Mouse (Mus musculus): ENCODE measurements around the gene Thada.

Thada gene

DNA sequence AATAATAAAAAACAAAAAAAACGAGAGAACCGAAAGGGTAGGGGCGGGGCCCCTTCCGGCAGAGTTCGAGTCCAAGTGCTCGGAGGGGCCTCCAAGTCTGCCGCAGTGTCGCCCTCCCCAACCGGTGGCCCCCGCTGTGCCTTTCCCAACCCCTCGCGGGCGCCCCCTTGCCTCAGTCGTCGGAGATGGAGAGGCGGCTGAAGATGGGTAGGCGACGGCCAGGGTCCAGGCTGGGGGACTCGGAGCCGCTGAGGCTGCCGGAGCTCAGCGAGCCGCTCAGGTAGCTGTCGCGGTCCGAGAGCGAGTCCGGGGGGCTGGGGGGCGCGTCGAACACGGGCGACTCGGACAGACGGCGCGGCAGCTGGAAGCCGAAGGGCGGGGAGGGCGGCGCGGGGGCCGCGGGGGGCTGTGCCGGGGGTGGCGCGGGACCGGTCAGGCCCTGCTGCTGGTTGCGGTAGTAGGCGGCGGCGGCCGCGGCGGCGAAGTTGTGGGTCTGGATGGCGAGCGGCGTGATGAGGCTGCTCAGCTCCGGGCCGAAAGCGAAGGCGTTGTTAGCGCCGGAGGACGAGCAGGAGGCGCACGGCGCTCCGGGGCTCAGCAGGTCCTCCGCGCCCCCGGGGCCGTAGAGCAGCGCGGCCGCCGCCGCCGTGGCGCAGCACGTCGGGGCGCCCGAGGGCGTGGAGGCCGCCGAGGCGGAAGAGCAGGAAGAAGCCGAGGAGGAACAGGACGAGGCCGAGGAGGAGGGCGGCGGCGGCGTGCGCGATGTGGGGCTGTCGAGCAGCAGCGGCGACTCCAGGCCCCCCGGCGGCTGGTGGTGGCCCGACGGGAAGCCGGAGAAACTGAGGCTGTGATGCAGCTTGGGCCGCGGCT, 280.2 kb downstream of the Thada start:
- DNase-seq (ENCODE audit: low spot score) = no peak

GRCm38 (mm10) chr17:84185011-84185411, 281.0 kb downstream of the Thada start:
- DNase-seq (ENCODE audit: low spot score) = no peak

GRCm38 (mm10) chr17:84183291-84183781, 282.7 kb downstream of the Thada start:
- peak; percentile 64 for DNase-seq (ENCODE audit: low spot score)

DNA sequence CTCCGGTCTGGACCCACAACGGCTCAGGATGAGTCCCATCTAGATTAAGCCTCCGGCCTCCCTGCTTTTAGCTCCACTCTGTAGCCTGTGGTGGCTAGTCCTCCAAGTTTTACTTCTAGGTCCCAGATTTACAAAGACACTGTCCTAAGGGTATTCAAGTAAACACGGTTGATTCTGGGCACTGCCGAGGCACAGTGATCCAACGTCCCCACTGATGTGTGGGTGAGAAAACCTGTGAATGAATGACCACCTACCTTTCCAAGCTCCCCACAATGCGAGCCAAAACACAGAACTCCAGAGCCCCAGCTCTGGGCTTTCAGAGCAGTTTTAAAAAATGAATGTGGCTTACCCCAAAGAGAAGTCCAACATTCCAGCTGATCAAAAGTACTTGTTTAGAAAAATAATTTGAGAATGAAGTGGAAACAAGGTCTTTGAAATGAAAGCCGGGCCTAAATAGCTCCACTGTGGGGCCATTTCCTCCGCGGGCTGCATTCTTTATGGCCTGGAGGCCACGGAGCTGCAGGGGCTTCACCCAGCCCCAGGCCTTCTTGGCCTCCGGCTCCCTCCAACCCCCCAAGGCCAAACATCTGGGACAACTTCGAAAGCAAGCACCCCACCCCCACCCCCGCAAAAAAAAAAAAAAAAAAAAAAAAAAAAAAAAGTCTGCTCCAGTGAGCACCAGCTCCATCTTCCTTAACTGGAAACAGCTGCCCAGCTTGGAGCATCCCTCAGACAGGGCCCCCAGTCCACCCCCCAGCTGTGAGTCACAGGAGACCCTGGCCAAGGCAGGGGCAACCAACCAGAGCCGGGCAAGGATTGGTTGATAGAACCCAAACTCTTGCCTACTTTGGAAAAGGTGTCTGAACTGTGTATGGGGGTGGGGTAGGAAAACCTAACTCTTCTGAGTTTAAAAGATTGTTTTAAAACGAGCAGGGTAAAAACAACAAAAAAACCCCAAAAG, 283.4 kb downstream of the Thada start:
- DNase-seq (ENCODE audit: low spot score) = no peak

GRCm38 (mm10) chr17:84181502-84182310, 284.3 kb downstream of the Thada start:
- no peak for DNase-seq (ENCODE audit: low spot score)

DNA sequence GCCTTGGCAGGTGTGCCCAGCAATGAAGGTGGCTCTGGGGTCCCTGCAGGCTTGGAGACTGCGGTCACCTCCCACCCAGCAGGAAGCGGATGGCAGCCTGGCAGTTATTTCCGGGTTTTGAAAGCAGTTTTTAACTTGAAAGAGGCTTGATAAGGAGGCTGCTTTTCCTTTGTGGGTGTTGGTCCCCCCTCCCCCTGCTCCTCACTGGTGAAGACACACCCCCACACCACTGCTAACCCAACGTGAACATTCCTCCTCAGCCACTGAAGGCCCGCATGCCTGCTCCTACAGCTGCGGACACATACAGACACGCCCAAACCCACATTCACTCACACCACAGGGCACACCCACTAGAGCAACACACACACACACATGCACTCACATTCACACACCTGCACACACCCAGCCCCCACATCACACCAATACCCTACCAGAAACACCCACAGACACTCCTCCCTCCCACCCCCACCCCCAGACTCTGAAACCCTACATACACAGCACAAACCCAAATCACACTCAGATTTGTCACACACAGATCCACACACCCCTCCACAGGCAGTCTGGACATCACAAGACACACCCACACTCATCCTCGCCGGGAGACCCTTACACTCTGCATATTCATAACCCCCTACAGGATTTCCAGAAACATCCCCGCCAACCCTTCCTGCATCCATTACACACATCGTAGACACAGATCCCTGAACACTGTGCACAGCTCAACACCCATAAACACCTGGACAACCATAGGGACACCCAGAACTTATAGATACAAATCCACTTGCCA, 285.1 kb downstream of the Thada start:
- DNase-seq (ENCODE audit: low spot score) = no peak

DNA sequence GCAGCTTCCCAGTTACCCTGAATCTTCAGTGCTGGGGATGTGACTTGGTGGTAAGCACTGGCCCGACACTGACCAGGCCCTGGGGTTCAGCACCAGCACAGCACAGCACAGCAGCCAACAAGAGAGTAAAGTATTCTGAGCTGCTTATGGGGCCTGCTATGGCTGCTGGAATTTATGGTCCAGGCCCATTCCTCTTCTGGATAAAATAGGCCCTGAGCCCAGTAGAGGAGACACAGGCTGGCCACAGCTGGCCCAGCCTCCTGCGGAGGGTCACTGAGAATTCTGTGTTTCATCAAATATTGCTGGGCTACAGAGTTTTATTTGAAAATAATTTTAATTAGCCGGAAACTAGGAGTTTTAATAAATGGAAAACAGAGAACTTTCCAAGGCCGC, 286.0 kb downstream of the Thada start:
- DNase-seq (ENCODE audit: low spot score) = no peak

DNA sequence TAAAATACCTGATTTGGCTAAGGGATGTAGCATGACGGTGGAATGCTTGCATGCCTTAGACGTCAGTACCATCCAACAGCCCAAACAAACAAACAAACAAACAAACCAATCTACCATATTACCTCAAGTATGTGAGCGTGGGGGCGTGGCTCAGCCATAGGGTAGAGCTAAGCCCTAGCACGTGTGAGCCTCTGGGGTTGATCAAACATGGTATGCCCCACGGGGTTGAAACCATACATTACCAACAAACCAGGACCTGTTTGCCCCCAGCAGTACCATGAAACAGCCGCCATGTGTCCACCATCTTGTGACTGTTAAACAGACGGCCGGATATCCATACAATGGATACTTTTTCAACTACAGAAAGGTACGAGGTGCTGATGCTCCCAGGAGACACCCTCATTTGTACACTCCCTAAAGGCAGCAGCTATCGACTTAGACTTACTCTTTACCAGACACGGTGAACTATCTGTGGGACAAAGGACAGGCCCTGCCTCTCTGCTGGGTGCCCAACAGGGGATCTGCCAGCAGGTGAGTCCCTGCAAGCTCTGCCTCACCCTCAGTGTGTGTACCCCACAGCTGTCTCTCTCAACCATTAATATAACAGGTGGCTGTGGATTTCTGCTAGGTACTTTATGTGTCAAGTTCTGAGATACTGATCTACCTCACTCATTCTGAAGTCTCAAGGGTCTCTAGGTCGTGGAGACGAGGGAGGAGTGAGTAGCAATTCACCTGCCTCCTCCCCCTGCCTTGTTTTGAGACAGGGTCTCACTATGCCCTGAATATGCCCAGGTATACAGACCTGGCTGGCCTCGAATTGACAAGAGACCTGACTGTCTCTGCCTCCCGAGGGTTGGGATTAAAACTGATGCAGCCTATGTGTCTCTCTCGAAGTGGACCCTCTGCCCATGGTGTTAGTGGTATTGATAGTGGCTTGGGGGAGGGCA, 286.7 kb downstream of the Thada start:
- no peak for DNase-seq (ENCODE audit: low spot score)

DNA sequence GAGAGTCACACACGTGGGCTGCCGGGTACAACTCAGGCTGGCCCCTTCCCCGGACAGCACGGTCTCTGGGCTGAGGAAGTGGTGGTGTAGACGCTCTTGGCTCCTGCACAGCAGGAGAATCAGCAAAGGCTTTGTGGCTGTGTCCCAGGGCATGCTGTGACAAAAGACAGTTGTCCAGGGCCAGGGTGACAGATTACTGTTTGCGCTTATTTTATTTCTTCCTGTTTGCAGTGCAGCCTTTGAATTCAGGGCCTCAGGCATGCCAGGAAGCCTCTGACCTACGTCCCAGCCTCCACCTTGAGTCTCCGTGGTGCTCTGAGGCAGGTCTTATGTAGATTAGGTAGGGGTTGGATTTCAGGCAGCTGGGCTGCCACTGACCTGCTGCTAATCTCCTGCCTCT, 288.5 kb downstream of the Thada start:
- no peak for DNase-seq (ENCODE audit: low spot score)

- DNase-seq (ENCODE audit: low spot score) = no peak
These were observed 289.6 kb downstream of the Thada start for GRCm38 (mm10) chr17:84176446-84176845.

DNA sequence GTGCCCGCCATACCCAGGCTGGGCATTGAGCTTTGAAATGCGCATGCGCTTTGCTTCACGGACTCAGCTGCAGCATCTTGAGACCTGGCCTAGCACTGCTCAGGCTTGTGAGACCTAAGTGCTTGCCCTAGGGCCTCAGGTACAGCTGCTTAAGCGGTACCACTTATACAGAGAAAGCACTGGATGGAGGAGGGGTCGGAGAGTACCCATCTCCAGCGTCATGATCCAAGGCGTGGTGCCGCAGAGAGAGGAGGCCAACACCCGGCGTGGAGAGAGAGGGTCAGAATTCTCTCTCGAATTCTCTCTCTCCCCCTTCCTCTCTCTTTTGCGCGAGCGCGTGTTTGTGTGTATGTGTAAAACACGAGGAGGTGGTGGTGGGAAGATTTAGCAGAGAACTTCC, 290.8 kb downstream of the Thada start:
- DNase-seq (ENCODE audit: low spot score) = no peak

DNA sequence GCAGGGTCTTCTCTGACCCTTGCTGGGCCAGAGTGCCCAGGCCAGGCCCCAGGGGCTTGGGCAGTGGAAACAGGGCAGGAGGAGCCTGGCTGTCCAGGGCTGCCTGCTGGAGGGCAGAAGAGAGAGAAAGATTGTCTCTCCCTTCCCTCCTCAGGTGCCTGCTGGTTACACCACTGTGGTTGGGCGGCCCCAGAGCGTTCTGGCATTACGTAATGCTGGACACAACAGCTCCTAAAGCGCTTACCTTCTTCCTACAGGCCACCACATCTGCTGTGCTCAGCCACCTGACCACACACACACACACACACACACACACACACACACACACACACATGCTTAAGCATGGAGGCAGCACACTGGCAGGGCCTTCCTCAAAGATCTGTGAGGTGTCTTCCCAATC, 298.6 kb downstream of the Thada start:
- no peak for DNase-seq (ENCODE audit: low spot score)

- DNase-seq (ENCODE audit: low spot score) = no peak
These were observed 299.7 kb downstream of the Thada start for GRCm38 (mm10) chr17:84166135-84166860.

DNA sequence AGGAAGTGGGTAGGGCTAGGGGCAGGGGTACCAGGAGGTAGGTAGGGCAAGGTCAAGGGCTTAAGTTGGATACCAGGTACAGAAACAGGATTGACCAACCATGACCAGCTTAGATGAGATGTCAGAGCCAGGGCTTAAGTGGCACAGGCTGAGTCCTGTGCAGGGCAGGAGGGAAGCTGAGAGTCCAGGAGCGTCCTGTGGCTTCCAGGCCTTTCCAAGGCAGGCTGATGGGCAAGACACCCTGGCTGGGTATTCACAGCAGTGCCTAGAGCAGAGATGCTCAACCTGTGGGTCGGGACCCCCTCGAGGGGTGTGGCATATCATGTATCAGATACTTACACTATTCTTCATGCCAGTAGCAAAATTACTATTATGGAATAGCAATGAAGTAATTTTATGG, 300.3 kb downstream of the Thada start:
- no peak for DNase-seq (ENCODE audit: low spot score)

- DNase-seq (ENCODE audit: low spot score) = no peak
These were observed 301.9 kb downstream of the Thada start for GRCm38 (mm10) chr17:84164146-84164545.

GRCm38 (mm10) chr17:84163066-84163785, 302.8 kb downstream of the Thada start:
- DNase-seq (ENCODE audit: low spot score) = no peak

DNA sequence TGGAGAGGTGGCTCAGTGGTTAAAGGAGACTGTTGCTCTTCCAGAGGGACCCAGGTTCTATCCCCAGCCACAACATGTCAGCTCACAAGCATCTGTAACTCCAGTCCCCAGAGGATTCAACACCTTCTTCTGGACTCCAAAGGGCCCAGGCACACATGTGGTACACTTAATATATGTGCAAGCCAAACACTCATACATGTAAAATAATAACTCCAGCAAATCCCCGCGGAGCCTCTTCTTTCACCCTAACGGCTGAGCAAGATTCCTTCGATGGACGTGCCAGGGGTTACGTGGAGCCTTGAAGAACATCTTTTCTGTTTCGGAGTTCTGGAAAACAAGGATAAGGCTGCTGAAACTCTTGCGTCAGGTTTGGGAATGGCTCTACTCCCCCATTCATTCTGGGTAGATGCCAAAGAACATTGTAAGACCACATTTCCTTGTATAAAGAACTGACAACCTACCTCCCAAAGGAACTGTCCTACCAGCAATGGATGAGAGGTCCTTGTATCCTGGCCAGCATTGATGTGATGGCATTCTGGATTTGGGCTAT, 303.7 kb downstream of the Thada start:
- DNase-seq (ENCODE audit: low spot score) = no peak

- no peak for DNase-seq (ENCODE audit: low spot score)
These were observed 304.7 kb downstream of the Thada start for GRCm38 (mm10) chr17:84161231-84161854.
